Mouse (Mus musculus) Muller cell, postnatal 12 days (primary cell): ENCODE measurements around the gene Naa15.
A peak's percentile ranks its signal among the peaks of the same experiment; 100 is the strongest.
"Not testable (repeated sequence)": the region's sequence is repeated elsewhere in the genome, so short reads cannot be mapped to it uniquely, and the experiment has no call there.

Experiments used
- DNase-seq: peaks from one replicate; pipeline ENCODE4 v3.0.0-alpha.2; 2015; ENCODE audit errors: inconsistent ontology term

The Naa15 gene

GRCm38 (mm10) chr3:51434364-51434763, 19.4 kb downstream of the Naa15 start:
- not testable (repeated sequence) for DNase-seq

- no peak for DNase-seq
Measured at GRCm38 (mm10) chr3:51434871-51435595, 20.1 kb downstream of the Naa15 start.

GRCm38 (mm10) chr3:51468530-51468929, 53.6 kb downstream of the Naa15 start:
- no peak for DNase-seq

- no peak for DNase-seq
Measured at GRCm38 (mm10) chr3:51475706-51476105, 60.8 kb downstream of the Naa15 start.

- no peak for DNase-seq
Measured at GRCm38 (mm10) chr3:51479893-51480292, 64.9 kb downstream of the Naa15 start.

- DNase-seq: peak; percentile 60
Measured at GRCm38 (mm10) chr3:51481059-51481458, 66.1 kb downstream of the Naa15 start.

- no peak for DNase-seq
Measured at GRCm38 (mm10) chr3:51481881-51482280, 66.9 kb downstream of the Naa15 start.

- DNase-seq: peak; percentile 20
Measured at GRCm38 (mm10) chr3:51482781-51483180, 67.8 kb downstream of the Naa15 start.

- peak; percentile 100 for DNase-seq
Measured at GRCm38 (mm10) chr3:51483741-51484359, 68.9 kb downstream of the Naa15 start, which contains the start of gene Rab33b. Rab33b (plus strand) TSS chr3:51483920.

GRCm38 (mm10) chr3:51484370-51484769, 69.4 kb downstream of the Naa15 start:
- no peak for DNase-seq

- no peak for DNase-seq
Measured at GRCm38 (mm10) chr3:51485347-51485746, 70.4 kb downstream of the Naa15 start.

GRCm38 (mm10) chr3:51486491-51487195, 71.7 kb downstream of the Naa15 start:
- DNase-seq: no peak

- peak; percentile 30 for DNase-seq
Measured at GRCm38 (mm10) chr3:51490088-51490753, 75.3 kb downstream of the Naa15 start.

- peak; percentile 51 for DNase-seq
Measured at GRCm38 (mm10) chr3:51493272-51493838, 78.4 kb downstream of the Naa15 start.

- DNase-seq: no peak
Measured at GRCm38 (mm10) chr3:51494466-51494865, 79.5 kb downstream of the Naa15 start.

GRCm38 (mm10) chr3:51495646-51496045, 80.7 kb downstream of the Naa15 start:
- no peak for DNase-seq

- no peak for DNase-seq
Measured at GRCm38 (mm10) chr3:51497978-51498377, 83.0 kb downstream of the Naa15 start.

- DNase-seq: peak; percentile 26
Measured at GRCm38 (mm10) chr3:51498659-51499058, 83.7 kb downstream of the Naa15 start.

- DNase-seq: no peak
Measured at GRCm38 (mm10) chr3:51499876-51500275, 84.9 kb downstream of the Naa15 start.

- no peak for DNase-seq
Measured at GRCm38 (mm10) chr3:51504385-51504952, 89.5 kb downstream of the Naa15 start.

GRCm38 (mm10) chr3:51505465-51505864, 90.5 kb downstream of the Naa15 start:
- DNase-seq: no peak
